Mouse (Mus musculus) neural tube, embryonic 13.5 days (tissue): ENCODE measurements around the gene F10. TPM values are rescaled to one million over a fixed set of nuclear protein-coding genes. Genes with fewer than 3 reads are reported as not detected.
A peak's percentile ranks its signal among the peaks of the same experiment; 100 is the strongest.
"Not testable (repeated sequence)": the region's sequence is repeated elsewhere in the genome, so short reads cannot be mapped to it uniquely, and the experiment has no call there.

Experiments
- ATAC-seq: fragments of 200-750 bp; cut with Nextera tagmentation; 2 replicates; pipeline ENCODE4 v1.8.0; 2017; ENCODE audit warnings: low read depth, mild to moderate bottlenecking, moderate TSS enrichment, moderate library complexity
- H3K27ac ChIP-seq: fragments of 300-500 bp; sonication (generic); replicated peaks from 2 replicates; pipeline ENCODE4 v1.5.1; 2015; ENCODE audit warnings: moderate library complexity, mild to moderate bottlenecking, inconsistent platforms
- H3K27me3 ChIP-seq: fragments of 300-500 bp; sonication (generic); 2 replicates; pipeline ENCODE4 v1.6.1; 2015; ENCODE audit warnings: mild to moderate bottlenecking, inconsistent platforms
- H3K36me3 ChIP-seq: fragments of 300-500 bp; sonication (generic); 2 replicates; pipeline ENCODE4 v1.6.1; 2015; ENCODE audit warnings: mild to moderate bottlenecking, inconsistent platforms
- H3K4me1 ChIP-seq: fragments of 300-500 bp; sonication (generic); replicated peaks from 2 replicates; pipeline ENCODE4 v1.6.1; 2015; ENCODE audit warnings: inconsistent platforms
- H3K4me2 ChIP-seq: fragments of 300-500 bp; sonication (generic); 2 replicates; pipeline ENCODE4 v1.6.1; 2015; ENCODE audit warnings: inconsistent platforms, mild to moderate bottlenecking, moderate library complexity
- H3K4me3 ChIP-seq: fragments of 300-500 bp; sonication (generic); 2 replicates; pipeline ENCODE4 v1.5.1; 2015; ENCODE audit warnings: mild to moderate bottlenecking, inconsistent platforms
- H3K9ac ChIP-seq: fragments of 300-500 bp; sonication (generic); 2 replicates; pipeline ENCODE4 v1.6.1; 2015; ENCODE audit warnings: moderate library complexity, mild to moderate bottlenecking, inconsistent platforms
- H3K9me3 ChIP-seq: fragments of 300-500 bp; sonication (generic); 2 replicates; pipeline ENCODE4 v1.6.1; 2016; ENCODE audit warnings: inconsistent platforms
- WGBS: fragments of 180-500 bp; shearing (Covaris S2); methylation state at CpG from one replicate; pipeline ENCODE4 v1.1.7; 2015; 5-methylcytosine and 5-hydroxymethylcytosine counted together
- polyA plus RNA-seq: library from polyadenylated mRNA; unstranded; fragments of >200 nt; fragmentation: Nextera tagmentation; extraction: Ambion mirVana; gene quantifications from 2 replicates; pipeline ENCODE4 v1.2.1, GENCODE M21; 2015

The F10 gene
- polyA plus RNA-seq, 1 experiment from 2014 or later: 0.59 TPM

DNA sequence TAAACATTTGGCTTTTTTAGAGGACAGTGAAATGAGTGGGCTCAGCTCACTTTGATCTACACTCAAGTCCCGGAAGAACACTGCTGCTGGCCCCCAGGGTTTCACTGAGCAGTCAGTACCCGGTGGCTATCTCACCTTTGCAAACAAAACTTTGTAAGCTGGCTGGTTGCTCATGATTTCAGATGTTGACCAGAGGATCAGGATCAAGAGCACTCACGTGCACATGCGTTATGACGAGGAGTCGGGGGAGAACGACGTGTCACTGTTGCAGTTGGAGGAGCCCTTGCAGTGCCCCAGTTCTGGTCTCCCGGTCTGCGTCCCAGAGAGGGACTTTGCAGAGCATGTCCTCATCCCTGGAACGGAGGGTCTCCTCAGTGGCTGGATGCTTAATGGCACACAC, 36.1 kb downstream of the F10 start:
- H3K27me3 ChIP-seq: no peaks in the 10 kb centered on the region
- 97% methylated on average over 11 of the region's 11 CpGs for WGBS
- no peak overlapping the region for H3K4me3 ChIP-seq
- H3K27ac ChIP-seq: no peak overlapping the region
- no peak overlapping the region for H3K4me2 ChIP-seq
- H3K9ac ChIP-seq: no peak overlapping the region
- ATAC-seq: no peak
- peaks cover 60% of the 10 kb centered on the region for H3K36me3 ChIP-seq
- H3K9me3 ChIP-seq: no peaks in the 10 kb centered on the region
- no peaks in the 10 kb centered on the region for H3K4me1 ChIP-seq

DNA sequence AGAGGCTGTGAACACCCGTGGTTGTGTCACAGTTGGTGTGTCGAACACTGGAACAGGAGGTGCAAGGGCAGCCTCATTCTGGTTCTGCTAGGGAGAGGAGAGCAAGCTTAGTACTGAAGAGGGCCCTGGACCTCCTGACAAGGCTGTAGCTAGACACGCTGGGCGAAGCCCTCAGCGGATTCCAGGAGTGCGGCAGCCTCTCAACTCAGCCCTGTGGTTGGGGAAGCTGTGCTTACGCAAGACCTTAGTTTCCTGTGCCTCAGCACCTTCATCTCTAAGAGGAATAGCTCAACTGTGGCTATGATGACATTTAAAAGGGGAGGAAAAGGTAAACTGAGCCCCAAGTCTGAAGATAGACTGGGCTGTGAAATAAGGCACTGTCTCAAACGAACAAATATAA, 37.9 kb downstream of the F10 start:
- Histone ChIP-seq H3K9ac (no peak overlapping the region), H3K4me3 (no peak overlapping the region), H3K36me3 (peaks cover 78% of the 10 kb centered on the region), H3K4me1 (no peaks in the 10 kb centered on the region), H3K4me2 (no peak overlapping the region), H3K9me3 (no peaks in the 10 kb centered on the region), H3K27me3 (no peaks in the 10 kb centered on the region), H3K27ac (no peak overlapping the region)
- ATAC-seq: no peak
- 96% methylated on average over 8 of the region's 8 CpGs for WGBS

DNA sequence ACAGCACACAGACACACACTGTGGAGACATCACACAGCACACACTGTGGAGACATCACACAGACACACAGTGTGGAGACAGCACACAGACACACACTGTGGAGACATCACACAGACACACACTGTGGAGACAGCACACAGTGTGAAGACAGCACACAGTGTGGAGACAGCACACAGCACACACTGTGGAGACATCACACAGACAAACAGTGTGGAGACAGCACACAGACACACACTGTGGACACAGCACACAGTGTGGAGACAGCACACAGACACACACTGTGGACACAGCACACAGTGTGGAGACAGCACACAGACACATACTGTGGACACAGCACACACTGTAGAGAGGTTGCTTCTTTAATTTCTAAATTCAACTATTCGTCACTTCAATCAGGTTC, 38.5 kb downstream of the F10 start:
- H3K9ac ChIP-seq, H3K4me2 ChIP-seq, H3K4me1 ChIP-seq, H3K4me3 ChIP-seq, H3K9me3 ChIP-seq, H3K27ac ChIP-seq, ATAC-seq, H3K27me3 ChIP-seq: not testable (repeated sequence)
- H3K36me3 ChIP-seq: peaks cover 83% of the 10 kb centered on the region
- WGBS: 93% methylated on average over 1 of the region's 1 CpGs

DNA sequence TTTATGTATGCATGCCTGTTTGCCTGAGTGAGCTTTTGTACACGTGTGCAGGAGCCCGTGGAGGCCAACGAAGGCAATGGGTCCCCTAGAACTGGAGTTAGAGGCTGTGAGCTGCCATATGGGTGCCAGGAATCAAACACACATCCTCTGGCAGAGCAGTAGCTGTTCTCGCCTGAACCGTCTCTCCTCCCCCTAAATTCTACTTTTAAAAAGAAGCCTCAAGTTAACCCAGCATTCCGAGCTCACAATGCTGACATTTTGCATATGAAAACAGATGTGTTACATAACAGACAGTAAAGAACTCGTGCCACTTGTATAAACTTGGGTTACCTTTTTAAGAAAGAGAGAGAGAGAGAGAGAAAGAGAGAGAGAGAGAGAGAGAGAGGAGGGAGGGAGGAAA, 40.4 kb downstream of the F10 start:
- Histone ChIP-seq H3K27ac (no peak overlapping the region), H3K27me3 (no peaks in the 10 kb centered on the region), H3K9me3 (no peaks in the 10 kb centered on the region), H3K4me1 (no peaks in the 10 kb centered on the region), H3K9ac (no peak overlapping the region), H3K36me3 (peaks cover 100% of the 10 kb centered on the region), H3K4me3 (no peak overlapping the region), H3K4me2 (no peak overlapping the region)
- no peak for ATAC-seq
- WGBS: 87% methylated on average over 7 of the region's 7 CpGs

DNA sequence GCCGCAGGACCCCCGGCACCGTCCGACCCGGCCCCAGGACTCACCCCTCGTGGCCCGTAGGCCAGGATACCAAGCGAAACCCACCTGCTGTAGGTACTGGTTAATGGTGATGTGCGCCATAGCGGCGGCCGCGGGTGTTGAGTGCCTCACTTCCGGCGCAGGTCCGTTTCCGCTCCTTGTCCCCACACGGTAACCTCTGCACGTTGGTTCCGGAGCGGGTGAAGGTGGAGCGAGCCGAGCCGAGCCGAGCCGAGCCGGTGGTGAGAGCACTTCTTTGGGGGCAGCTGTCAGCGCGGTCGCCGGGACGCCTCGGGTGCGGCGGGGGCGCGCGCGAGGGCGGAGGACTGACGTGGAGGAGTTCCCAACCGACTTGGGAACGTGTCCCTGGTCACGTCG, 67.6 kb downstream of the F10 start:
- peaks cover 14% of the 10 kb centered on the region for H3K36me3 ChIP-seq
- under 1% methylated on average over 45 of the region's 45 CpGs for WGBS
- peak; percentile 85 for ATAC-seq

DNA sequence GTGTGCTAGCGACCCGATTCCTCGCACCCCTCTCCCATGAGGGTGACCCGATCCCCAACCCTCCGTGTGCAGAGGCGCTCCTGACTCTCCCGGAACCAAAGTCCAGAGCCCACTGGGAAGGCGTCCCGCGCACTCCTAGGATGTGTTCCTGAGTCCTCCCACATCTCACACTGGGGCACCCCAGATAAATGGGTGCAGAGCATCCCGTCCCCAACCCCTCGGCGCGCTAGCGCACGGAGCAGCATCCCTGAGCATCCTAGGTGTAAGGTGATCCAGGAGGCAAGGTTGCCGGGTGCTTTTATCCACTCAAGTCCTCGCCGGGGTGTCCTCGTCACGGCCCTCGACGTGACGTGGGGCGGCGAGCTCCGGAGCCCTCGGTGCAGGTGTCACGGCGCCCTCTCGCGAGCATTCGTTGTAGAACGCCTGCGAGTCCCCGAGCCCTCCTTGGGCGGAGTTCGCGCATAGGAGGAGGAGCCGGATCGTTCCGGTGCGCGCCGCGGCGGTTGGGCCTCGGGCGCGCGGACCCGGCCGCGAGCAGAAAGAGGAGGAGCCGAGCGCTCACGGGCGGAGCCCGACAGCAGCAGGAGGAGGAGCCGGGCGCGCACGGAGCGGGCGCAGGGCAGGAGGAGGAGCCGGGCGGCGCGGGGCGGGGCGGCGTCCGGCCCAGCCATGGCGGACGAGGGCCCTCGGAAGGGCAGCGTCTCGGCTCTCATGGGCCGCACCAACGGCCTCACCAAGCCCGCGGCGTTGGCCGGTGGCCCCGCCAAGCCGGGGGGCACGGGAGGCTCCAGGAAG, 68.2 kb downstream of the F10 start, which contains the start of the genes Pcid2 and Cul4a:
Pcid2 (minus strand) TSS at position 373 of the 795 bp plus-strand sequence.
Cul4a (plus strand) TSS at position 535 of the 795 bp plus-strand sequence.
- Histone ChIP-seq H3K9me3 (no peaks in the 10 kb centered on the region), H3K27me3 (no peaks in the 10 kb centered on the region), H3K4me3 (peak within 1 kb of the TSS; percentile 67), H3K36me3 (peaks cover 8% of the 10 kb centered on the region; the same call in 1 of the 2 replicates), H3K4me1 (peaks cover 46% of the 10 kb centered on the region), H3K9ac (peak within 1 kb of the TSS; percentile 89), H3K27ac (peak within 1 kb of the TSS; percentile 96), H3K4me2 (peak within 1 kb of the TSS; percentile 95)
- WGBS: under 1% methylated on average over 85 of the region's 87 CpGs
- ATAC-seq: peak; percentile 95

More for the DNA sequence above, 67.6 kb downstream of the F10 start:
- H3K4me1 ChIP-seq: peaks cover 41% of the 10 kb centered on the region
- no peaks in the 10 kb centered on the region for H3K9me3 ChIP-seq
- H3K27ac ChIP-seq: peak overlapping the region; percentile 96
- peak overlapping the region; percentile 95 for H3K4me2 ChIP-seq
- no peaks in the 10 kb centered on the region for H3K27me3 ChIP-seq
- peak overlapping the region; percentile 88 for H3K9ac ChIP-seq
- peak overlapping the region; percentile 67 for H3K4me3 ChIP-seq

DNA sequence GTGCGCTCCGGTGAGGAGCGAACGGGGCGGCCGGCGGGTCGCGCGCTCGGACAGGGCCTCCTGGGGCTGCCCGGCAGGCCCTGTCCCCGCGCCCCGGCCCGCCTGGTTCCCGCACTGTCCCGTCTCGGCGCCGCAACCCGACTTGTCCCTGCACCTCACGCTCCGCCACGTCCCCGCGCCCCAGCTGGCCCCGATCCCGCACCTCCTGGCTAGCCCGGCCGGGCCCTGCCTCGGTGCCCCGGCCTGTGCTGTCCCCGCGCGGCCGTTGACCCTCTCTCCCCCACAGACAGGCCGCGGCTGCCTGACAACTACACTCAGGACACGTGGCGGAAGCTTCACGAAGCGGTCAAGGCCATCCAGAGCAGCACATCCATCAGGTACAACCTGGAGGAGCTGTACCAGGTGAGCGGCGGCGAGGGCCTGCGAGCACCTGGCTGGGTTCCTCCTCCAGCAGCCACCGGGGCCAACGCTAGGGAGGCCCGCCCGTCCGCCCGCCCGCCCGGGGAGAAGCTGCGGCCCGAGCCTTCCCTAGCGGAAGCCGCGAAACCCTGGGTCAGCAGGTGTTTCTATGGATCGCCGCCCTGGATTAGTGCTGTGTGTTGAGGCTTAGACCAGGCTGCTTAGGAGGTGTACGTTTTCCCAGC, 68.9 kb downstream of the F10 start:
- no peaks in the 10 kb centered on the region for H3K27me3 ChIP-seq
- H3K9me3 ChIP-seq: no peaks in the 10 kb centered on the region
- peak overlapping the region; percentile 89 for H3K9ac ChIP-seq
- H3K4me3 ChIP-seq: peak overlapping the region; percentile 67
- ATAC-seq: peak; percentile 47
- peak overlapping the region; percentile 95 for H3K4me2 ChIP-seq
- under 1% methylated on average over 61 of the region's 63 CpGs for WGBS
- peaks cover 8% of the 10 kb centered on the region; the same call in 1 of the 2 replicates for H3K36me3 ChIP-seq
- H3K27ac ChIP-seq: peak overlapping the region; percentile 88
- peaks cover 53% of the 10 kb centered on the region for H3K4me1 ChIP-seq

Other genes starting within 250 kb of the F10 start
- gene Mcf2l, start 163.5 kb upstream of the F10 start, polyA plus RNA-seq: 107 and 116 TPM in 2 replicates
- gene F7, start 11.3 kb upstream of the F10 start, polyA plus RNA-seq: 0.10 TPM in 1 of 2 replicates, not detected in the other
- 0.56 and 0.95 TPM in 2 replicates for gene Proz, start 23.6 kb downstream of the F10 start, polyA plus RNA-seq
- 45.7 and 46.0 TPM in 2 replicates for gene Pcid2, start 68.2 kb downstream of the F10 start, polyA plus RNA-seq
- gene Cul4a, start 68.3 kb downstream of the F10 start, polyA plus RNA-seq: 72.1 and 82.7 TPM in 2 replicates
- gene Lamp1, start 121.9 kb downstream of the F10 start, polyA plus RNA-seq: 281 and 292 TPM in 2 replicates
- 9.7 and 11.2 TPM in 2 replicates for gene Grtp1, start 163.3 kb downstream of the F10 start, polyA plus RNA-seq
- 0.65 and 2.4 TPM in 2 replicates for gene Adprhl1, start 216.9 kb downstream of the F10 start, polyA plus RNA-seq